Mouse (Mus musculus): ENCODE measurements at regions not wholly inside any gene's neighbourhood (a gene's known extent, or its start where the extent isn't known, plus 50 kb on each side); places are given as distances from the start of the nearest gene placed in this dataset.

- H3K79me3 ChIP-seq (ENCODE audit: low read depth), result no peaks in the 10 kb centered on the region
- H3K4me3 ChIP-seq (ENCODE audit: insufficient read depth, poor library complexity, severe bottlenecking), result no peak overlapping the region
- H3K27me3 ChIP-seq (ENCODE audit: control insufficient read depth, insufficient read depth, insufficient read length), result no peaks in the 10 kb centered on the region
- H3K36me3 ChIP-seq (ENCODE audit: control insufficient read depth, insufficient read depth), result no peaks in the 10 kb centered on the region
- no peaks in the 10 kb centered on the region for H3K79me2 ChIP-seq (ENCODE audit: control insufficient read depth, insufficient read depth)
- no peak overlapping the region for H3ac ChIP-seq (ENCODE audit: control insufficient read depth, insufficient read length, low read depth)
- TF ChIP-seq CEBPB (IDR thresholded peaks at IDR 0.05; ENCODE audit: low read depth), result no peak
These were observed 646.4 kb downstream of the Robo2 start for GRCm38 (mm10) chr16:73765184-73765583.

DNA sequence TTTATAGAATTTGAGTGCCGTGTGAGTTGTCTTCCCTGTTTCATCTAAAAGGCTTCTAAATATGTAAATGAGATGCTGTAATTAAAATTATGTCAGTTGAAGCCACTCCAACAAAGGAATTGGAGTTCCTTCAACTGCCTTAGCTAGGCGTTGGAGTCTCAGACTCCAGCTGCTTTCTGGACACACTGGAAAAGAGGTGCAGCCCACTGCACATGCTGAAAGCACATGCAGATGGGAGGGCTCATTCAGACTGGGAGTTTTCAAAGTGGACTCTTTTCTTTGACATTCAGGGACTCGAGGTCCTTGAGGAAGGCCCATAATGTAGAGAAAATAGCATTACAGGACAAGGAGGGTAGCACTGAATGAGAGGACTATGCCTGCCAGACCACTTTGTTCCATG lies 650.7 kb downstream of the Robo2 start:
- H3K4me3 ChIP-seq (ENCODE audit: insufficient read depth, poor library complexity, severe bottlenecking), result no peak overlapping the region
- H3ac ChIP-seq (ENCODE audit: control insufficient read depth, insufficient read length, low read depth), result no peak overlapping the region
- TF ChIP-seq CEBPB (IDR thresholded peaks at IDR 0.05; ENCODE audit: low read depth), result no peak
- no peak for TF ChIP-seq MYOD1 (IDR thresholded peaks at IDR 0.05; ENCODE audit: control insufficient read depth, insufficient read length, low read depth)
- no peak for TF ChIP-seq MAX (IDR thresholded peaks at IDR 0.05)
- no peak for TF ChIP-seq USF1 (IDR thresholded peaks at IDR 0.05; ENCODE audit: low read depth)
- no peak for TF ChIP-seq FOSL1 (IDR thresholded peaks at IDR 0.05; ENCODE audit: insufficient read depth, low read length, poor library complexity, severe bottlenecking)
- no peak for TF ChIP-seq CTCF (IDR thresholded peaks at IDR 0.05; ENCODE audit: control insufficient read depth, insufficient read depth, insufficient read length)
- no peak for TF ChIP-seq MYOG (IDR thresholded peaks at IDR 0.05; ENCODE audit: control insufficient read depth, extremely low read depth, insufficient read length)
- no peaks in the 10 kb centered on the region for H3K27me3 ChIP-seq (ENCODE audit: control insufficient read depth, insufficient read depth, insufficient read length)
- H3K79me2 ChIP-seq (ENCODE audit: control insufficient read depth, insufficient read depth), result no peaks in the 10 kb centered on the region
- H3K36me3 ChIP-seq (ENCODE audit: control insufficient read depth, insufficient read depth), result no peaks in the 10 kb centered on the region
- H3K79me3 ChIP-seq (ENCODE audit: low read depth), result no peaks in the 10 kb centered on the region

DNA sequence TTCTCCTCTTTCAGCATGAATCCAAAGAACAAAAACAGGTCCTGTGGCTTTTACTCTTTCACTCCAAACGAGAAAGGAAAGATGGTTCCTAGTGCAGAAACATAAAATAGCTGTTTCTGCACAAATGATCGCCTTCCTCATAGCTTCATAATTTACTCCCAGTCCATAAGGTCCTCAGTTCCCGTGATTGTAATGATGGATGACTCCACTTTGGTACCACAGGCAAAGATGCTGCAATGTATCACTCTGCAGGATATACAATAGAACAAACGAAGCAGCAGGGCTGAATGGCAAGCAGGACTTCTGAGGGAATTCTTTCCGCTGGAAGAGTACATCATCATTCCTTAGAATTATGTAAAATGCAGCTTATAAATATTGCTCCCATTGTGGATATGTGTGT lies 652.8 kb downstream of the Robo2 start:
- no peaks in the 10 kb centered on the region for H3K79me2 ChIP-seq (ENCODE audit: control insufficient read depth, insufficient read depth)
- no peak overlapping the region for H3K4me3 ChIP-seq (ENCODE audit: insufficient read depth, poor library complexity, severe bottlenecking)
- H3K36me3 ChIP-seq (ENCODE audit: control insufficient read depth, insufficient read depth), result no peaks in the 10 kb centered on the region
- H3K27me3 ChIP-seq (ENCODE audit: control insufficient read depth, insufficient read depth, insufficient read length), result no peaks in the 10 kb centered on the region
- TF ChIP-seq MAX (IDR thresholded peaks at IDR 0.05), result no peak
- TF ChIP-seq MYOG (IDR thresholded peaks at IDR 0.05; ENCODE audit: control insufficient read depth, extremely low read depth, insufficient read length), result no peak
- no peak for TF ChIP-seq CTCF (IDR thresholded peaks at IDR 0.05; ENCODE audit: control insufficient read depth, insufficient read depth, insufficient read length)
- no peak for TF ChIP-seq CEBPB (IDR thresholded peaks at IDR 0.05; ENCODE audit: low read depth)
- no peak for TF ChIP-seq FOSL1 (IDR thresholded peaks at IDR 0.05; ENCODE audit: insufficient read depth, low read length, poor library complexity, severe bottlenecking)
- no peak overlapping the region for H3ac ChIP-seq (ENCODE audit: control insufficient read depth, insufficient read length, low read depth)
- no peaks in the 10 kb centered on the region for H3K79me3 ChIP-seq (ENCODE audit: low read depth)

DNA sequence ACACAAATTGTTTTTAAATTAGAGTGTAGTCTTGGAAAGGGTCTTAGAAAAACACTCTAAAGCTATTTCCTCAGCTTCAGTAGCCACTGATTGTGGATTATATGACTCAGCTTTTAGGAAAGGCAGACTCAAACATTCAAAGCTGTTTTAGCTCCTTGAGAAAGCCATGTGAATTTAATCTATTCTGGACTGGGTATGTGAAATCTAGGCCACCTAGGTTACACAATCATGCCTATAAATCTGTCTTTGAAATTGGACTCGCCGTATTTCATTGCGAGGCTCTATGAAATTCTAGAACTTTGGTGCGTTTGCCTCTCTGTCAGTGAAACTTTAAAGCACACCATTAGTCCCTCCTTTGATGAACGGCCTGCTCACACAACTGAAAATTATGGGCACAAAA lies 657.3 kb downstream of the Robo2 start:
- TF ChIP-seq FOSL1 (IDR thresholded peaks at IDR 0.05; ENCODE audit: insufficient read depth, low read length, poor library complexity, severe bottlenecking) (no peak), CTCF (IDR thresholded peaks at IDR 0.05; ENCODE audit: control insufficient read depth, insufficient read depth, insufficient read length) (no peak), MAX (IDR thresholded peaks at IDR 0.05) (no peak), USF1 (IDR thresholded peaks at IDR 0.05; ENCODE audit: low read depth) (no peak), MYOD1 (IDR thresholded peaks at IDR 0.05; ENCODE audit: control insufficient read depth, insufficient read length, low read depth) (no peak), CEBPB (IDR thresholded peaks at IDR 0.05; ENCODE audit: low read depth) (no peak), MYOG (IDR thresholded peaks at IDR 0.05; ENCODE audit: control insufficient read depth, extremely low read depth, insufficient read length) (no peak)
- no peaks in the 10 kb centered on the region for H3K79me3 ChIP-seq (ENCODE audit: low read depth)
- H3K4me3 ChIP-seq (ENCODE audit: insufficient read depth, poor library complexity, severe bottlenecking), result no peak overlapping the region
- H3K36me3 ChIP-seq (ENCODE audit: control insufficient read depth, insufficient read depth), result no peaks in the 10 kb centered on the region
- no peak overlapping the region for H3ac ChIP-seq (ENCODE audit: control insufficient read depth, insufficient read length, low read depth)
- H3K27me3 ChIP-seq (ENCODE audit: control insufficient read depth, insufficient read depth, insufficient read length), result no peaks in the 10 kb centered on the region
- no peaks in the 10 kb centered on the region for H3K79me2 ChIP-seq (ENCODE audit: control insufficient read depth, insufficient read depth)

DNA sequence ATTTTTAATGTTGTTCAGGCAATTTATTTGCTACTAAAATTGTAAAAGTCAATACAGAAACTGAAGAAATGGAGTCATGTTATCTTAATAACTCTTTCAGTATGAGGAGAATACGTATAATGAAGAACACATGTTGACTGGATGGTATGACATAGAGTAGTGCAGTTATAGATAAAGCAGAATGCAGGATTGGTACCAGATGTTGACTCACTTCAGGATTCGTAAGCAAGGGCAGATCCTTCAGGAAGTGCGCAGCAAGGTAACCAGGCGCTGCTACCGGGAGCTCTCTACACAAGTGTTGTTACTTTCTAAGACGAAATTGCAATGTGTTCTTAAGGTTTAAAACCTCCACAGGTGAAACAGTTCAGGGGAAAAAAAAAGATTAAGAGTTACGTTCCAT lies 683.3 kb downstream of the Robo2 start:
- TF ChIP-seq CTCF (IDR thresholded peaks at IDR 0.05; ENCODE audit: control insufficient read depth, insufficient read depth, insufficient read length), result no peak
- no peak for TF ChIP-seq FOSL1 (IDR thresholded peaks at IDR 0.05; ENCODE audit: insufficient read depth, low read length, poor library complexity, severe bottlenecking)
- TF ChIP-seq USF1 (IDR thresholded peaks at IDR 0.05; ENCODE audit: low read depth), result no peak
- TF ChIP-seq CEBPB (IDR thresholded peaks at IDR 0.05; ENCODE audit: low read depth), result no peak
- TF ChIP-seq MAX (IDR thresholded peaks at IDR 0.05), result no peak
- TF ChIP-seq MYOD1 (IDR thresholded peaks at IDR 0.05; ENCODE audit: control insufficient read depth, insufficient read length, low read depth), result no peak
- TF ChIP-seq MYOG (IDR thresholded peaks at IDR 0.05; ENCODE audit: control insufficient read depth, extremely low read depth, insufficient read length), result no peak
- no peak overlapping the region for H3ac ChIP-seq (ENCODE audit: control insufficient read depth, insufficient read length, low read depth)
- H3K36me3 ChIP-seq (ENCODE audit: control insufficient read depth, insufficient read depth), result no peaks in the 10 kb centered on the region
- H3K79me3 ChIP-seq (ENCODE audit: low read depth), result no peaks in the 10 kb centered on the region
- no peak overlapping the region for H3K4me3 ChIP-seq (ENCODE audit: insufficient read depth, poor library complexity, severe bottlenecking)
- H3K79me2 ChIP-seq (ENCODE audit: control insufficient read depth, insufficient read depth), result no peaks in the 10 kb centered on the region
- H3K27me3 ChIP-seq (ENCODE audit: control insufficient read depth, insufficient read depth, insufficient read length), result no peaks in the 10 kb centered on the region

DNA sequence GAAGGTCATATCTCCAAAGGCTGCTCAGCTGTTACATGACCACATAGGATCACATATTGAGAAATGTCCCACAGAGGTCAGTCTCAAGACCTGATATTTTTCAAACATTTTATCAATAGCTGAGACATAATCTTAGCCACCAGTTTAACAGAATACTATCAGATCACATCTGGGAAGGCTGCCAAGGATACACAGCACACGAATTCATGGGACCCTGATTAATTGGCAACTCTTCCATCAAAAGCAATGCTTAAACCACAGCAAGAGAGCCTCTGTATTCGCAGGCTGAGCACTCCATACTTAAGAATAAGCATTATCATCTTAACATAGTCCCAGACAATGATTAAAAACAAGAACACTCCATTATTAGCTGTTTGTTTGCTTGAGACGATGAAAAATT lies 691.9 kb downstream of the Robo2 start:
- TF ChIP-seq CEBPB (IDR thresholded peaks at IDR 0.05; ENCODE audit: low read depth), result no peak
- no peak for TF ChIP-seq CTCF (IDR thresholded peaks at IDR 0.05; ENCODE audit: control insufficient read depth, insufficient read depth, insufficient read length)
- TF ChIP-seq FOSL1 (IDR thresholded peaks at IDR 0.05; ENCODE audit: insufficient read depth, low read length, poor library complexity, severe bottlenecking), result no peak
- no peak for TF ChIP-seq MYOG (IDR thresholded peaks at IDR 0.05; ENCODE audit: control insufficient read depth, extremely low read depth, insufficient read length)
- TF ChIP-seq MAX (IDR thresholded peaks at IDR 0.05), result no peak
- TF ChIP-seq USF1 (IDR thresholded peaks at IDR 0.05; ENCODE audit: low read depth), result no peak
- TF ChIP-seq MYOD1 (IDR thresholded peaks at IDR 0.05; ENCODE audit: control insufficient read depth, insufficient read length, low read depth), result no peak
- H3K27me3 ChIP-seq (ENCODE audit: control insufficient read depth, insufficient read depth, insufficient read length), result no peaks in the 10 kb centered on the region
- no peak overlapping the region for H3ac ChIP-seq (ENCODE audit: control insufficient read depth, insufficient read length, low read depth)
- no peak overlapping the region for H3K4me3 ChIP-seq (ENCODE audit: insufficient read depth, poor library complexity, severe bottlenecking)
- no peaks in the 10 kb centered on the region for H3K36me3 ChIP-seq (ENCODE audit: control insufficient read depth, insufficient read depth)
- H3K79me2 ChIP-seq (ENCODE audit: control insufficient read depth, insufficient read depth), result no peaks in the 10 kb centered on the region
- no peaks in the 10 kb centered on the region for H3K79me3 ChIP-seq (ENCODE audit: low read depth)
